Mouse (Mus musculus): ENCODE results near the gene Cd248. TPM values are rescaled to one million over a fixed set of nuclear protein-coding genes. Genes with fewer than 3 reads are reported as not detected.

The Cd248 gene
- polyA plus RNA-seq, 1 experiment, result 5.8 TPM

DNA sequence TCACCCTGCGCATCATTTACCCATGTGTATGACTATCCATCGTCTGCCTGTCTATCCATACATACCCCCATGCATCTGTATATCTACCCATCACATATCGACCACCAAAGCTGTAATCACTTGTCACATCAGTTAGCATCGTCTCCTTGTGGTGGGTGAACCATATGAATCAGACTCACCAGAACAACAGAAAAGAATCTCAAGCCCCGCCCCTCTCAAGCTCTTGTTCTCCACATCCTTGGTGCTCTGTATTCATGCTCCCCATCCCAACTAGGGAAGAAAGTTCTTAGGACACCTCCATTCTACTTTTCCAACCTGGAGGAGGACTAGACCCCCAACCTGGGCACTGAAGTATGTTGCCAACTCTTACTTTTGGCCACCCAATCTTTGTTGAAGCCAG is 5.8 kb upstream of the Cd248 start:
- H3K4me3 ChIP-seq (ENCODE audit: insufficient read depth, low read length), result no peak overlapping the region
- TF ChIP-seq CTCF (IDR thresholded peaks at IDR 0.05; ENCODE audit: extremely low read depth, insufficient read depth, low read length), result no peak
- no peak for TF ChIP-seq POLR2A (IDR thresholded peaks at IDR 0.05; ENCODE audit: extremely low read depth, insufficient read depth, low read length)
- H3K4me1 ChIP-seq (ENCODE audit: control insufficient read depth, insufficient read depth, low read length), result peaks cover 7% of the 10 kb centered on the region
- H3K27ac ChIP-seq (ENCODE audit: insufficient read depth, low read length), result no peak overlapping the region

- peaks cover 7% of the 10 kb centered on the region for H3K4me1 ChIP-seq (ENCODE audit: control insufficient read depth, insufficient read depth, low read length)
- no peak overlapping the region for H3K4me3 ChIP-seq (ENCODE audit: insufficient read depth, low read length)
- H3K27ac ChIP-seq (ENCODE audit: insufficient read depth, low read length), result no peak overlapping the region
- TF ChIP-seq POLR2A (IDR thresholded peaks at IDR 0.05; ENCODE audit: extremely low read depth, insufficient read depth, low read length) (no peak), CTCF (IDR thresholded peaks at IDR 0.05; ENCODE audit: extremely low read depth, insufficient read depth, low read length) (no peak)
Measured at GRCm38 (mm10) chr19:5062446-5062845, 5.4 kb upstream of the Cd248 start.

DNA sequence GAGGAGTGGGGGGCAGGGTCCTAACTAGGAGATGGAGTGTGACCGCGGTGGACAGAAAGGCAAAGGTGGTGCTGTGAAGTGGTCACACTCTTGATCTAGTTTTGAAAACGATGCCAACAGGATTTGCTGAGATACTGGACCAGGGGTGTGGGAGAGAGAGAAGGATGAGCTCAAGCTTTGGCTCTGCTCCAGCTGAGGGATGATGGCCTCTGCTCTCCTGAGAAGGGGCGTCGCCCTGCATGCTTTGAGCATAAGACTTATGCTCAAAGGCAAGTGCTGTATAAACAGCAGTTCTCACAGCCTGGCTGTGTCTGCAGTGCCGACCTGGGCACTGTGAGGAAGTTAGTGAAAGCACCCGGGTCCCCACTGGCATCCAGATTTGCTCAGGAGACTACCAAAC is 2.8 kb upstream of the Cd248 start:
- Histone ChIP-seq H3K4me3 (ENCODE audit: insufficient read depth, low read length) (no peak overlapping the region), H3K4me1 (ENCODE audit: control insufficient read depth, insufficient read depth, low read length) (0 out of 2 replicates have a peak, but pooled peaks cover 1% of the 10 kb centered on the region), H3K27ac (ENCODE audit: insufficient read depth, low read length) (no peak overlapping the region)
- TF ChIP-seq CTCF (IDR thresholded peaks at IDR 0.05; ENCODE audit: extremely low read depth, insufficient read depth, low read length), result no peak
- TF ChIP-seq POLR2A (IDR thresholded peaks at IDR 0.05; ENCODE audit: extremely low read depth, insufficient read depth, low read length), result no peak

GRCm38 (mm10) chr19:5067040-5067799 is 658 bp upstream of the Cd248 start:
- no peak for TF ChIP-seq CTCF (IDR thresholded peaks at IDR 0.05; ENCODE audit: extremely low read depth, insufficient read depth, low read length)
- no peak for TF ChIP-seq POLR2A (IDR thresholded peaks at IDR 0.05; ENCODE audit: extremely low read depth, insufficient read depth, low read length)
- Histone ChIP-seq H3K27ac (ENCODE audit: insufficient read depth, low read length) (no peak overlapping the region), H3K4me3 (ENCODE audit: insufficient read depth, low read length) (no peak overlapping the region), H3K4me1 (ENCODE audit: control insufficient read depth, insufficient read depth, low read length) (no peaks in the 10 kb centered on the region)

- TF ChIP-seq CTCF (IDR thresholded peaks at IDR 0.05; ENCODE audit: extremely low read depth, insufficient read depth, low read length) (no peak), POLR2A (IDR thresholded peaks at IDR 0.05; ENCODE audit: extremely low read depth, insufficient read depth, low read length) (no peak)
- Histone ChIP-seq H3K27ac (ENCODE audit: insufficient read depth, low read length) (no peak overlapping the region), H3K4me1 (ENCODE audit: control insufficient read depth, insufficient read depth, low read length) (no peaks in the 10 kb centered on the region), H3K4me3 (ENCODE audit: insufficient read depth, low read length) (peak overlapping the region; percentile 24)
Measured at GRCm38 (mm10) chr19:5068570-5069234, 824 bp downstream of the Cd248 start.

- Histone ChIP-seq H3K27ac (ENCODE audit: insufficient read depth, low read length) (no peak overlapping the region), H3K4me1 (ENCODE audit: control insufficient read depth, insufficient read depth, low read length) (no peaks in the 10 kb centered on the region)
Measured at GRCm38 (mm10) chr19:5069486-5069885, 1.6 kb downstream of the Cd248 start.

DNA sequence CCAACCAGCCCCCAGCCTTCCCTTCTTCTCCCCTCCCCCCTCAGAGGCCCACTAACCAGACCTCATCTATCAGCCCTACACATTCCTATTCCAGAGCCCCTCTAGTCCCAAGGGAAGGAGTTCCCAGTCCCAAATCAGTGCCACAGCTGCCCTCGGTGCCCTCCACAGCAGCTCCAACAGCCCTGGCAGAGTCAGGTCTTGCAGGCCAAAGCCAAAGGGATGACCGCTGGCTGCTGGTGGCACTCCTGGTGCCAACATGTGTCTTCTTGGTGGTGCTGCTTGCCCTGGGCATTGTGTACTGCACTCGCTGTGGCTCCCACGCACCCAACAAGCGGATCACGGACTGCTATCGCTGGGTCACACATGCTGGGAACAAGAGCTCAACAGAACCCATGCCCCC is 2.1 kb downstream of the Cd248 start:
- no peak overlapping the region for H3K27ac ChIP-seq (ENCODE audit: insufficient read depth, low read length)
- TF ChIP-seq POLR2A (IDR thresholded peaks at IDR 0.05; ENCODE audit: extremely low read depth, insufficient read depth, low read length) (no peak), CTCF (IDR thresholded peaks at IDR 0.05; ENCODE audit: extremely low read depth, insufficient read depth, low read length) (no peak)
- H3K4me3 ChIP-seq (ENCODE audit: insufficient read depth, low read length), result no peak overlapping the region
- H3K4me1 ChIP-seq (ENCODE audit: control insufficient read depth, insufficient read depth, low read length), result no peaks in the 10 kb centered on the region

More at GRCm38 (mm10) chr19:5069486-5069885, 1.6 kb downstream of the Cd248 start:
- TF ChIP-seq POLR2A (IDR thresholded peaks at IDR 0.05; ENCODE audit: extremely low read depth, insufficient read depth, low read length) (no peak), CTCF (IDR thresholded peaks at IDR 0.05; ENCODE audit: extremely low read depth, insufficient read depth, low read length) (no peak)
- no peak overlapping the region for H3K4me3 ChIP-seq (ENCODE audit: insufficient read depth, low read length)

DNA sequence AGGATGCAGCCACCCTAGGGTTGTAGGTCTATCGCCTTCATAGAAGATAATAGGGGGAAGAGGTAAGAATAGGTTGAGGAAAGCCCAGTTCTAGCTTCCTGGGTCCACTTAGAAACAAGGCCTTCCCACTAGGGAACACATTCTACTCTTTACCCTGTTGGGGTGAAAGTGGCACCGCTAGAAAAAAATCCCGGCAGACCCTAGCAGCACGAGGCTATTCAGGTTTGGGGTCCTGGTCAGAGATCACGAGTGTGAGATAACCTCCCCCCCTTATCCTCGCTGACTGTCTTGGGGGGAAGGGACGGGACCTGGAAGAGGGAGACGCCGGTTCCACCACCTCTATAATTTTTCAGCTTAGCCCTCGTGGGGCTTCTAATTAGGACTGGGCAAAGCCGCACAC is 3.2 kb downstream of the Cd248 start:
- no peak overlapping the region; the same call in 1 of the 2 replicates for H3K4me3 ChIP-seq (ENCODE audit: insufficient read depth, low read length)
- no peak overlapping the region for H3K27ac ChIP-seq (ENCODE audit: insufficient read depth, low read length)
- no peak for TF ChIP-seq CTCF (IDR thresholded peaks at IDR 0.05; ENCODE audit: extremely low read depth, insufficient read depth, low read length)
- TF ChIP-seq POLR2A (IDR thresholded peaks at IDR 0.05; ENCODE audit: extremely low read depth, insufficient read depth, low read length), result no peak
- no peaks in the 10 kb centered on the region for H3K4me1 ChIP-seq (ENCODE audit: control insufficient read depth, insufficient read depth, low read length)

GRCm38 (mm10) chr19:5071545-5072369 is 3.9 kb downstream of the Cd248 start:
- Histone ChIP-seq H3K4me1 (ENCODE audit: control insufficient read depth, insufficient read depth, low read length) (no peaks in the 10 kb centered on the region), H3K27ac (ENCODE audit: insufficient read depth, low read length) (no peak overlapping the region), H3K4me3 (ENCODE audit: insufficient read depth, low read length) (peak overlapping the region; percentile 34)
- TF ChIP-seq POLR2A (IDR thresholded peaks at IDR 0.05; ENCODE audit: extremely low read depth, insufficient read depth, low read length) (no peak), CTCF (IDR thresholded peaks at IDR 0.05; ENCODE audit: extremely low read depth, insufficient read depth, low read length) (no peak)
